Mouse (Mus musculus): ENCODE results near the gene Susd2.
A peak's percentile ranks its signal among the peaks of the same experiment; 100 is the strongest.

Gene Susd2

GRCm38 (mm10) chr10:75654053-75654452 is 10.2 kb upstream of the Susd2 start:
- no peak for DNase-seq (ENCODE audit: low spot score)

- no peak for DNase-seq (ENCODE audit: low spot score)
These were observed 7.7 kb upstream of the Susd2 start for GRCm38 (mm10) chr10:75651381-75652068.

GRCm38 (mm10) chr10:75650306-75650902 is 6.6 kb upstream of the Susd2 start:
- no peak for DNase-seq (ENCODE audit: low spot score)

GRCm38 (mm10) chr10:75649406-75649995 is 5.7 kb upstream of the Susd2 start:
- DNase-seq (ENCODE audit: low spot score) = no peak

DNA sequence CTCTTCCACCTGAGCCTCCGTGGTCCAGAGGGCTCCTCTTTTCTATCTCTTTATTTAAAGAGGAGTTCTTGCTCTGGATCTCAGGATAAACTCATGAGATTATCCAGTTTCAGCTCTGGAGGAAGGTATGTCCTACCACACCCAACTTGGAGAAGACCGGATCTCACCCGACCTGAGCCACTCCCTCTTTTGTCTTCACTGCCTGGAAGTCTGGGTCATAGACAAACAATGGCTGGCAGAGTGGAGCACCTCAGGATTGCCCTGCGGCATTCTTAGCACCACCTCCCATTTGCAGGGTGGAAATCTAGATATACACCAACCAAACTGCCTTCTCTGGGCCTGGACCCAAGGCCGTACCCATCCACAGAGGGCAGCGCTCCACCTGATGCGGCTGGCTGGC is 5.2 kb upstream of the Susd2 start:
- DNase-seq (ENCODE audit: low spot score) = no peak

DNA sequence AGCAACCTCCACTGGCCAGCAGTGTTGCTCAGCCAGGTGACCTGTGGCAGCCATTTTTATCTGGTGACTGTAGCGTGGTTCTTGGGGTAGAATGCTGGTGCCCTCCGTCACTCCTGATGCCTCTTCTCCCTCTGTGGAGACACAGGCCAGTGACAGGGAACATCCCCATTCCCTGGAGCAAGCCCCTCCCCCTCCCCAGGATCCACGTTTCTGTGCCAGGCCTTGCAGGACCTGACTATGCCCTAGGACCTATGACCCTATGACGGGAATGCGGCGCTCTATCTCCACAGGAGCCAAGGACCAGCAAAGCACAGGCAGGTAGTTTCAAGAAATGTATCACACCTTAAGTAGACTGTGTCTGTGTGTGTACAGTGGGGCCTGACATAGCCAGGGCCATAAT is 4.3 kb upstream of the Susd2 start:
- no peak for DNase-seq (ENCODE audit: low spot score)

DNA sequence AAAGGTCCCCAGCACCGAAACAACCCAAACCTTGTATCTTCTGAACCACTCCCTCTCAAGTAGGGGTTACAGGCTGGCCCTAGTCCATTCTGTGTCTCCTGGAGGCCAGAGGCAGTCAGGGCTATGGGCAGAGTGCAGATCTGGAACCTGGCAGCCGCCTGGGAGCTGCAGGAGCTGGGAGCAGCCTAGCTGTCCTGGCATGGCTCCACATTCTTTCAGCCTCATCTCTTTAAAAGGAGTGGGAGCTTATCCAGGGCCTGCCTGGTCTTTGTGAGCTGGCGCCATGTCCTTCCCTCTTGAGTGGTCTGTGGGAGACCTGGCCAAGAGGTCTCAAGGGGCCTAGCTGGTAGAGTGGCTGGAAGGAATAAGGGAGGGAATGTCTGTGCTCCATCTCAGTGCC is 3.6 kb upstream of the Susd2 start:
- DNase-seq (ENCODE audit: low spot score) = no peak

- no peak for DNase-seq (ENCODE audit: low spot score)
These were observed 2.6 kb upstream of the Susd2 start for GRCm38 (mm10) chr10:75646406-75646805.

- DNase-seq (ENCODE audit: low spot score) = no peak
These were observed 1.8 kb upstream of the Susd2 start for GRCm38 (mm10) chr10:75645616-75646015.

DNA sequence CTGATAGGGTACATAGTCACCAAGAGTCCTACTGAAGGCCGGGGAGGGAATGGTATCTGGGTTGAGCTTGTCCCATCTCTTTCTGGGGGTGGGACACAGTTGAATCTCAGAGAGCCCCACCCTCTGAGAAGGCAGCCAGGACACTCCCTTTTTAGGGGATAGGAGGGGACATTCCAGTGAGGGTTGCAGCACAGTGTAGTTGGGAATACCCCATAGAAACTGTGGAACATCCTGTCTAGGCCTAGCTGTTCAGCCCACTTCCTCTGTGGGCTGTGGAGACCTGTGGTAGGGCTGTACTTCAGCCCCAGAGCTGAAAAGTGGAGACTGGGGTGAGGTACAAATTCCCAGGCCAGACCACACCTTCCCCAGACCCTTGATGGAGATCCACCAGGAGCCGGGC is 917 bp downstream of the Susd2 start:
- no peak for DNase-seq (ENCODE audit: low spot score)

DNA sequence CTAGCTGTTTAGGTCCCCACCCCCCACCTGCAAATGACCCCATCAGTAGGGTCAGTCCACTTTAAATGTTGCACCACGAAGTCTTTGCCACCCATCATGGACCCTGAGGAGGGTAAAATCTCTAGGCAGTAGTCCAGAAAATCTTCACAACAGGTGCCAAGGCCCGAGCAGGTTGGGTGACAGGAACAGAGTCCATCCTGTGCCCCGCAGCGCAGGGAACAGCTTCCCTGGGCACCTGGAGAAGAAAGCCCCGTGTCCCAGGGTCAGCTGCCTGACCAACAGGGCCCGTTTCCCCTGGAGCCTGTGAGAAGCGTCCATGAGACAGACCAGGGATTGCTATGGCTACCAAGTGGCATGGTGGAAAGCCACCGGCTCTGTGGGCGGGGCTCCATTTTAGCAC is 1.4 kb downstream of the Susd2 start:
- DNase-seq (ENCODE audit: low spot score) = no peak

DNA sequence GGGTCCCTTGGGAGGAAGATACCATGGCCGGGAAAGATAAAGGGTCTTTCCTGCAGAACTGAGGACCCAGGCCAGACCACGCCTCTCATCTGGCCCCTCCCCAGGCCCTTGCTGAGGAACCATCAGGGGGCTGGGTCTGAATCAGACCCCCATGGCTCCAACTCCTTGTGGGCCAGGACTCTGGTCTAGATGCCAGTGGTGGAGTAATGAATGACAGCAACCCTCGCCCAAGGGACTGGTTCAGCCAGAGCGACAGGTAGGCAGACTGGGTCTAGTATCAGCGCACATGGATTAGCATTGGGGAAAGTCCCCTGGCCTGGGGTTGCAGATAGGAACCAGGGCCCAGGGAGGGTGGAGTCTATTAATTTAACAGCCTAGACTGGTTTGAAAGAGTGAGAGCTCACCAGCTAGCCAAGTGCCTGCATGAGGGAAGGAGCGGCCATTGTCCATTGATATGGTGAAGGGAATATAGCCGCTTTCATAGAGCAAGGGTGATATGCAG is 2.0 kb downstream of the Susd2 start:
- no peak for DNase-seq (ENCODE audit: low spot score)

- DNase-seq (ENCODE audit: low spot score) = no peak
These were observed 6.1 kb downstream of the Susd2 start for GRCm38 (mm10) chr10:75637711-75638110.

GRCm38 (mm10) chr10:75636084-75636786 is 7.6 kb downstream of the Susd2 start:
- no peak for DNase-seq (ENCODE audit: low spot score)

GRCm38 (mm10) chr10:75635693-75636055 is 8.1 kb downstream of the Susd2 start:
- DNase-seq (ENCODE audit: low spot score) = peak; percentile 91

DNA sequence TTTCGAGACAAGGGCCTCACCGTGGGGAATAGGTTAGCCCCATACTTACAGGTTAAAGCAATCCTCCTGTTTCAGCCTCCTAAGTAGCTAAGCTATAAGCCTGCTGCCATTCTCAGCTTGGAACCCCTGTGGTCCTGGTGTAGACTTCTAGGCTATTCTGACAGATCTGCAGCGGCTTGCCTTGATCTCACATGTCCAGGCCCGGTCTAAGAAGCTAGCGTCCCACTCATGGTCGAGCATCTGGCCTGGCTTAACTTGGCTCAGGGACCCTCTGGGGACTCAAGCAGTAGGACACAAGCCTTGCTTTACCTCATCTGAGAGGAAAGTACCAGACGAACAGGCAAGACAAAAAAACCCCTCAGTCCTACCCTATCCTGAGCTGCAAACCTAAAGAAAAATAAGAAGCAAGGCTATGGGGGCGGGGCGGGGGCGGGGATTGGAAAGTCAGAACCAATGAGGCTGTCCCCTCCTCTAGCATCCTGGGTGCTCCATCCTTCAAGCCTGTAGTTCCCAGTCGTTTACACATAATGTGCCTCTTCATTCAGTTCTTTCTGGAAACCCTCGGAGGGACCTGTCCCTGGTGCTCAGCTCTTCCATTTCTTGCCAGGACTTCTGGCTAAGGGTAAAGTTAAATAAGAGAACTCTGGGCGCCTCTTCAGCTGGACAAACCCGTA is 8.7 kb downstream of the Susd2 start:
- DNase-seq (ENCODE audit: low spot score) = no peak

- no peak for DNase-seq (ENCODE audit: low spot score)
These were observed 9.2 kb downstream of the Susd2 start for GRCm38 (mm10) chr10:75634610-75635009.

DNA sequence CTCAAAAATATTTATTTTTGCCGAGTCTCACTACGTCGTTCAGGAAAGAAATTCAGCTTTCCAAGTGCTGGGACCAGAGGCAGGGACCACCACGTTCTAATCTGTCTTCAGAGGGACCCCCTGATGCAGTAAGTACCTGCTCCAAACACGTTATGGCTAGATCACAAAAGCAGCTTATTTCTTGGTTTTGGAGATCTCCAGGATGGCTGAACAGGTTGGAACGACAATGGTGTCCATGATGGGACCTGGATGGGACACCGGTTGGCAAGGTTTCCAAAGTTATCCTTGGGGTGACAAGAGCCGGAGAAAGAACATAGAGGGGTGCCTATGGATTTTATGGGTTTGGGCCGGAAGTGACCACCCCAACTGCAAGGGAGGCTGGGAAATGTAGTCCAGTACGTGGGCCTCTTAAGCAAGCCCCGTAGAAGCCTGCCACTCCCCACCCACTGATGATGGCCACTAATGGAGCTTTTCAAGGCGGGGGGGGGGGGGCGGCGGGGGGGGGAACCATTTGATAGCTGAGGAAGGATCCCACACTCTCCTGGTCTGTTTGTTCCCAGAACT is 10.2 kb downstream of the Susd2 start:
- no peak for DNase-seq (ENCODE audit: low spot score)

DNA sequence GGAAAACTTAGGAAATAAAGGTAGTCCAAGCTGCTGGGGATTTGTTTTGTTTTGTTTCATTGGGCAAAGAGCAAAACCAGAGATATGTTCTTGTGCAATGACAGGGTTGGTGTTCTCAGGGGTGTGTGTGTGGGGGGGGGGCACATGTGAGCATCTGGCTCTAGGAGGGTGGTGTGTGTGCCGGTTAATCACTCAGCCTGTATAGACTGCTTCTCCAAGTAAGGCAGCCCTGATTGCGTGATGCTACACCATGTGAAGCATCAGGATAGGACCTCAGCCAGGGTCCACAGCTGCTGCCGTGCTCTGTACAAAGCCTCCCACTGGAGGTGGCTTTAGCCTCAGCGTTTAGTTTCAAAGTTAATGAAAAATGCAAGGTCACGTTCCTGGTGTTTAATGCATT is 10.8 kb downstream of the Susd2 start:
- DNase-seq (ENCODE audit: low spot score) = no peak

GRCm38 (mm10) chr10:75632633-75633032 is 11.2 kb downstream of the Susd2 start:
- peak; percentile 22 for DNase-seq (ENCODE audit: low spot score)

- DNase-seq (ENCODE audit: low spot score) = no peak
These were observed 16.3 kb downstream of the Susd2 start for GRCm38 (mm10) chr10:75627490-75627889.

DNA sequence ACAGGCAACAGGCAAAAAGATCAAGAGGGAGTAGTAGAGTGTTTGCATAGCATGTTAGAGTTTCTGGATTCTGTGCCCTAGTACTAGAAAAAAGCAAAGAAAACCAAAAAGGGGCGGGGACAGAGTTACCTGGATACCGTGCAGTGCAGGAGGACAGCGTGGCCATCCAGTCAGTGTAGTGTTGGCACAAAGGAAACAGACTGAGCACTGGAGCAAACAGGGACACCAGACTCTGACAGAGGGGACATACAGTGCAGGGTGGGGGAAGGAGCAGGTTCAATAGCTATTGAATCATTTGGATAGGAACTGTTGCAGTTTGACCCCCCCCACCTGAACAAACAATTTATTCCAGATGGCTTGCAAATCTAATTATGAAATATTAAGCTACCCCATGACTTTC is 16.8 kb downstream of the Susd2 start:
- no peak for DNase-seq (ENCODE audit: low spot score)
